Mouse (Mus musculus) midbrain, postnatal 0 days (tissue): ENCODE measurements at regions not wholly inside any gene's neighbourhood (a gene's known extent, or its start where the extent isn't known, plus 50 kb on each side); places are given as distances from the start of the nearest gene placed in this dataset.
A peak's percentile ranks its signal among the peaks of the same experiment; 100 is the strongest.
"Not testable (repeated sequence)": the region's sequence is repeated elsewhere in the genome, so short reads cannot be mapped to it uniquely, and the experiment has no call there.

Experiments used
- ATAC-seq: fragments of 200-750 bp; cut with Nextera tagmentation; 2 replicates; pipeline ENCODE4 v1.8.0; 2017; ENCODE audit warnings: moderate number of reproducible peaks, mild to moderate bottlenecking, moderate TSS enrichment, moderate library complexity; ENCODE audit not compliant: low FRiP score
- DNase-seq: peaks from one replicate; pipeline ENCODE4 v3.0.0-alpha.2; 2015; ENCODE audit warnings: low spot score
- H3K27ac ChIP-seq: fragments of 300-500 bp; sonication (generic); 2 replicates; pipeline ENCODE4 v1.5.1; 2014; ENCODE audit warnings: low read depth, mild to moderate bottlenecking, low read length, mixed read lengths
- H3K27me3 ChIP-seq: fragments of 300-500 bp; sonication (generic); 2 replicates; pipeline ENCODE4 v1.6.1; 2014; ENCODE audit warnings: low read length, control low read depth, mixed read lengths; ENCODE audit not compliant: insufficient read depth
- H3K36me3 ChIP-seq: fragments of 300-500 bp; sonication (generic); 2 replicates; pipeline ENCODE4 v1.6.1; 2014; ENCODE audit warnings: low read length, control low read depth, mixed read lengths; ENCODE audit not compliant: insufficient read depth
- H3K4me1 ChIP-seq: fragments of 300-500 bp; sonication (generic); 2 replicates; pipeline ENCODE4 v1.6.1; 2014; ENCODE audit warnings: mild to moderate bottlenecking, control low read depth, antibody characterized with exemption, low read length, mixed read lengths; ENCODE audit not compliant: insufficient read depth
- H3K4me2 ChIP-seq: fragments of 300-500 bp; sonication (generic); 2 replicates; pipeline ENCODE4 v1.6.1; 2014; ENCODE audit warnings: low read depth, mild to moderate bottlenecking, low read length, mixed read lengths; ENCODE audit not compliant: poor library complexity, severe bottlenecking
- H3K4me3 ChIP-seq: fragments of 300-500 bp; sonication (generic); 2 replicates; pipeline ENCODE4 v1.5.1; 2014; ENCODE audit warnings: low read depth, mild to moderate bottlenecking, low read length, moderate library complexity
- H3K9ac ChIP-seq: fragments of 300-500 bp; sonication (generic); replicated peaks from 2 replicates; pipeline ENCODE4 v1.6.1; 2014; ENCODE audit warnings: mild to moderate bottlenecking, low read length, moderate library complexity, mixed read lengths; ENCODE audit not compliant: poor library complexity, severe bottlenecking
- H3K9me3 ChIP-seq: fragments of 300-500 bp; sonication (generic); 2 replicates; pipeline ENCODE4 v1.6.1; 2016; ENCODE audit warnings: low read length, control low read depth
- CTCF ChIP-seq: IDR thresholded peaks from 2 replicates; pipeline ENCODE4 v1.5.1; 2016; ENCODE audit warnings: antibody characterized with exemption, mild to moderate bottlenecking
- WGBS: fragments of 180-500 bp; shearing (Covaris S2); extraction: QIAGEN DNeasy Blood & Tissue Kit; methylation state at CpG from one replicate; pipeline ENCODE4 v1.1.7; 2014; 5-methylcytosine and 5-hydroxymethylcytosine counted together

DNA sequence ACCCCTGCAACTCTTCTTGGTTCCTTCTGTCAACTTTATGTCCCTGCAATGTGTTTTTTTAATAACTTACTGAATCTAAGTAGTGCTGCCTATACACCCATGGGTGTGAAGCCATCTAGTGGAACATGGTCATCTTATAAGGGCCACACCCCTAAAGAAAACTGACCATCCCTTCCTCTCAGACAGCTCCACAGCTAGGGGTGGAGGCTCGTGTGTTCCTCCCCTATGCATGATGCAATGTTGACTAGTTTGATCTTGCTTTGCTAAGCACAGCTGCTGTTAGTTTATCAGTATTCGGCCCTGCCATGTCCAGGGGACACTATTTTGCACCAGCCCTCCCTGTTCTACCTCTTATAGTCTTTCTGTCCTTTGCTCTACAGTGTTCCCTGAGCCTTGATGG, 142.9 kb upstream of the Teddm2 start:
- WGBS, result 57% methylated on average over 2 of the region's 2 CpGs
- no peaks in the 10 kb centered on the region for H3K27me3 ChIP-seq
- TF ChIP-seq CTCF, result no peak
- H3K9me3 ChIP-seq, result no peaks in the 10 kb centered on the region
- H3K27ac ChIP-seq, result no peak overlapping the region
- DNase-seq (no peak), ATAC-seq (no peak)
- no peaks in the 10 kb centered on the region for H3K4me1 ChIP-seq
- no peak overlapping the region for H3K9ac ChIP-seq
- no peak overlapping the region for H3K4me3 ChIP-seq
- H3K4me2 ChIP-seq, result no peak overlapping the region
- H3K36me3 ChIP-seq, result no peaks in the 10 kb centered on the region

DNA sequence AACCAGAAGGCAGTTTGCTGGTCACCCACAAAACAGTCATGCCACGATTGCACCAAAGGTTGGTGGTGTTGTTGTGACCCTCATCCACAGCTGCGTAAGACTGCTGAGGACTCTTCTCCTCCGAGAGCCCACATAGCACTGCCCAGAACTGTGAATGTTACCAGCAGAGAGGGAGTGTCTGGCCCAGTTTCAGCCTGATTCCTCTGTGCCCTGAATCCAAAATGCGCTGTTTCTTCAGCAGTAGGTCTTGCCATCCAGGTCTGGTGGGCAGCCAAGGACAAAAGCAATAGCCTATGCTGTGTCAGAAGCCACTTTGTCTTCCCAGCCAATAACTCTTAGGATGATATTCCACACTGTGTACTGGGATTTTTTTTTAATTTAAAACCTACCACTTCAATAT, 144.7 kb upstream of the Teddm2 start:
- no peak for ATAC-seq
- no peak overlapping the region for H3K9ac ChIP-seq
- no peaks in the 10 kb centered on the region for H3K36me3 ChIP-seq
- H3K4me3 ChIP-seq, result no peak overlapping the region
- no peaks in the 10 kb centered on the region for H3K9me3 ChIP-seq
- H3K27ac ChIP-seq, result no peak overlapping the region
- 78% methylated on average over 4 of the region's 4 CpGs for WGBS
- H3K4me2 ChIP-seq, result no peak overlapping the region
- H3K27me3 ChIP-seq, result no peaks in the 10 kb centered on the region
- peak; percentile 62 for DNase-seq
- no peak for TF ChIP-seq CTCF
- H3K4me1 ChIP-seq, result no peaks in the 10 kb centered on the region

DNA sequence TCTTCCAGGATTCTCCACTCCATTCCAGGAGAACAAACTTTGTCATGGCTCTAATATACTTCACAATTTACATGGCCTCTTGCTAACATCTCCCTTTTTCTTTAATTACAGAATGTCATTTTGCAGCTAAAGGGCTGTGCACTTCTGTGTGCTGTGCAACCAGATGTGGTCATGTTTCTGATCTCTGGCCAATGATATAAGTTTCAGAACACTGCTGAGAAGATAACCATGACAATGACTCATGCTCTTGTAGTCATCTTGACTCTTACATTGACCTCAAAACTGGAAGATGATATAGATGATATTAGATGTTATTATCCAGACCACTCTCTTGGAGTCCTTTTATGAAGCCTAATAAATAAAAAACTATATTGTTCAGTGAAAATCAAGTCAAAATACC, 145.9 kb upstream of the Teddm2 start:
- Histone ChIP-seq H3K9ac (no peak overlapping the region), H3K4me1 (no peaks in the 10 kb centered on the region), H3K9me3 (no peaks in the 10 kb centered on the region), H3K27me3 (no peaks in the 10 kb centered on the region), H3K36me3 (no peaks in the 10 kb centered on the region), H3K27ac (no peak overlapping the region), H3K4me3 (no peak overlapping the region), H3K4me2 (no peak overlapping the region)
- DNase-seq (no peak), ATAC-seq (no peak)
- no peak for TF ChIP-seq CTCF

DNA sequence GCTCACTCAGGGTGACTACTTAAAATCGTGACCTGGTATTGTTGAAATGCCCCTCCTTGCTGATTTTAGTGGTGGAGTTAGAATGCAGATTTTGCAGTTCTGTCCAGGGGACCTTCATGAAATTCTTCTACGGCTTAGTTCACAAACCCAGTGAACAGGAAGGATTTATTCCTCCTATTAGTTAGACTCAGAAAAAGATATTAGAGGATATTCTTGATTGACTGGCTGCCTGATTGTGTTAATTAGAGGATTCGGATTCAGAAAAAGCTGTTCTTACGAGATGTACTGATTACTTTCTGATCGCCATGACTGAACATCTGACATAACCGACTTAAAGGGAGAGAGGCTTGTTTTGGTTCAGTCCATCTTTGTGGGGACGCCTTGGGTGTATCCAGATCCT, 147.3 kb upstream of the Zfp648 start:
- no peak for TF ChIP-seq CTCF
- 75% methylated on average over 7 of the region's 7 CpGs for WGBS
- no peak for ATAC-seq

DNA sequence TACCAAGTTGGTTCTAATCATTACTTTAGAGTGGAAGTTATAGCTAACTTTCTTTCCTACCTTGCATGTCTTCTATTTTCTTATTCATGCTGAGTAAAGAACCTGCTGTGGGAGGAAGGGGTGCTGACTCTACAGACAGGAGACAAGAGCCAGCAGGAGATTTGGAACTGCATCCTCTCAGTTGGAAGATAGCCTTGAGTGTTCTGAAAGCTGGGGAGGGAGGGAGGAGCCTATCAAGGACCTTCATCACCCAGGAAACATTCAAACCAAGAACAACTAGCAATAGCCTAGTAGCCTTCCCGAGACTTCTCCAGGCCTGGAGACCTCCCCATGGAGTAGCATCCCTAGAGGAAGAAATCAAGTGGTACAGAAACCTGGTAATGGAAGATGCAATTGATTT, 146.1 kb upstream of the Zfp648 start:
- no peak for ATAC-seq
- WGBS, result 67% methylated on average over 1 of the region's 1 CpGs
- H3K9me3 ChIP-seq, result no peaks in the 10 kb centered on the region

More for the DNA sequence above, 147.3 kb upstream of the Zfp648 start:
- Histone ChIP-seq H3K27ac (no peak overlapping the region), H3K4me3 (no peak overlapping the region), H3K36me3 (no peaks in the 10 kb centered on the region), H3K9ac (no peak overlapping the region), H3K9me3 (no peaks in the 10 kb centered on the region), H3K27me3 (no peaks in the 10 kb centered on the region), H3K4me2 (no peak overlapping the region), H3K4me1 (no peaks in the 10 kb centered on the region)
- DNase-seq, result no peak

DNA sequence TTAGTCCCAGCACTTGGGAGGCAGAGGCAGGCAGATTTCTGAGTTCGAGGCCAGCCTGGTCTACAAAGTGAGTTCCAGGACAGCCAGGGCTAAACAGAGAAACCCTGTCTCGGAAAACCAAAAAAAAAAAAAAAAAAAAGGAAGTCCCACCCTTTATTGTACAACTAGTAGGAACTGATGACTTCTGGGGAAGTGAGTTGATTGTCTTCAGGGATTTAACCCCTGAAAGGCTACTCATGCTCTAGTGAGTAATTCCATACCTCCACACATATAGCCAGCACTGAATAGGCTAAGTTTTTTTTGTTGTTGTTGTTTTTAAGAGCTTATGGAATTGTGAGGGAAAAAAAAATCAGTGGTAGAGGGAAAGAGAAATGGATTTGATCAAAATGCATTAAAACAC, 139.6 kb upstream of the Zfp648 start:
- H3K4me2 ChIP-seq, H3K36me3 ChIP-seq, H3K27me3 ChIP-seq, H3K27ac ChIP-seq, H3K4me1 ChIP-seq, H3K9ac ChIP-seq, DNase-seq, ATAC-seq, H3K4me3 ChIP-seq, H3K9me3 ChIP-seq: not testable (repeated sequence)
- WGBS, result 85% methylated on average over 2 of the region's 2 CpGs

More for the DNA sequence above, 146.1 kb upstream of the Zfp648 start:
- no peaks in the 10 kb centered on the region for H3K27me3 ChIP-seq
- H3K4me3 ChIP-seq, result no peak overlapping the region
- no peak overlapping the region for H3K27ac ChIP-seq
- TF ChIP-seq CTCF, result no peak
- H3K4me2 ChIP-seq, result no peak overlapping the region
- no peak for DNase-seq
- no peak overlapping the region for H3K9ac ChIP-seq
- H3K36me3 ChIP-seq, result no peaks in the 10 kb centered on the region
- no peaks in the 10 kb centered on the region for H3K4me1 ChIP-seq

DNA sequence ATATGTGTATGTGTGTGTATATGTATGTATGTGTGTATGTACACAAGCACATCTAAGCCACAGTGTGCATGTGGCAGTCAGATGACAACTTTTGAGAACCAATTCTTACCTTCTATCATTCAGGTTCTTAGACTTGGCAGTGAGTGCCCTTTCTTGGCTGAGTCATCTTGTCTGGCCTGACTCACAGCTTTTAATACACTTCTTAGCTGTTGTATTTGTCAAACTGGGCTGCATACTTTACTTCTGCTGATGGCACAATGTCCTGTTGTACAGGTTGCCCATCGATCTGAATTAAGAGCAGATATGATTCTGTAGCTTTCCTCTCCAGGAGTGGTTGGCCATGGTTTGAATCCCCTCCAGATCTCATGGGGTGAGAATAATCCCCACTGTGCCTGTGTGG, 139.1 kb upstream of the Zfp648 start:
- DNase-seq (no peak), ATAC-seq (no peak)
- H3K9ac ChIP-seq, result no peak overlapping the region
- no peaks in the 10 kb centered on the region for H3K4me1 ChIP-seq
- H3K36me3 ChIP-seq, result no peaks in the 10 kb centered on the region
- 93% methylated on average over 1 of the region's 1 CpGs for WGBS
- H3K9me3 ChIP-seq, result no peaks in the 10 kb centered on the region
- H3K4me2 ChIP-seq, result no peak overlapping the region
- no peak overlapping the region for H3K27ac ChIP-seq
- no peaks in the 10 kb centered on the region for H3K27me3 ChIP-seq
- no peak for TF ChIP-seq CTCF
- no peak overlapping the region for H3K4me3 ChIP-seq
